Mouse (Mus musculus) kidney, postnatal 14 days (tissue): ENCODE results near the gene Cyp2d26.
A peak's percentile ranks its signal among the peaks of the same experiment; 100 is the strongest.
"Not testable (repeated sequence)": the region's sequence is repeated elsewhere in the genome, so short reads cannot be mapped to it uniquely, and the experiment has no call there.

ENCODE experiments used
- DNase-seq: peaks from one replicate; pipeline ENCODE4 v3.0.0; 2022; ENCODE audit warnings: mixed read lengths

The Cyp2d26 gene

DNA sequence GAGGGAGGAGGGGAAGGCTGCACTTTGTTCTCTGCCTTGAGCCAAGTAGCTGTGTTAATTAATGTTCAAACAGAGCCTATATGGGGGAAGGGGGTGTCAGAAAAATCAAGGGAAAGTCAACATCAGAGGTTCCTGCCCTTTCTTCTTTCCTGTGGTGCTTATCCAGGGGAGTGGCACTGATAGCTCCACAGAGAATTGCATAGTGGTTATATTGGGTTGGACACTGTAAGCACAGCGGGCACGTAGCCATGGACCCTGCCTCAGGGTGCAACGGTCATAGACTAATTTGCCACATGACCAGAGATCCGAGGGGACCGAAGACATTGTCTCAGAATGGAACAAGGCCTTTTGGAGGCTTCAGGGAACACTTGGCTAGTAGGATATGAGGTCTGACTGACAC lies at the start of gene Cyp2d26:
Gene Cyp2d26 (minus strand): TSS at position 18 of the 400 bp plus-strand sequence.
- peak; percentile 82 for DNase-seq

DNA sequence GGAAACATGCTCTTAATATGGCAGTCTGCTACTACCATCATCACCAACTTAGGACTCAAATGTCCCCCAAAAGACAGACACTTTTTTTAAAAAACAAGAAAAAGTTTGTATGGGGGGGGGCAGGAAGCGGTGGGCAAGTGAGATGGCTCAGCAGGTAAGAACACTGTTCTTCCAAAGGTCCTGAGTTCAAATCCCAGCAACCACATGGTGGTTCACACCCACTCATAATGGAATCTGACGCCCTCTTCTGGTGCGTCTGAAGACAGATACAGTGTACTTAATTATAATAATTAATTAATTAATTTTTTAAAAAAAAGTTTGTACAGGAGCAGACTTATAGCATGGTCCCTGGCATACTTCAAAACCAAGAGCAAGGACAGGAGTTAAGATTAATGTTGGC lies 45.1 kb upstream of the Cyp2d26 start:
- no peak for DNase-seq

DNA sequence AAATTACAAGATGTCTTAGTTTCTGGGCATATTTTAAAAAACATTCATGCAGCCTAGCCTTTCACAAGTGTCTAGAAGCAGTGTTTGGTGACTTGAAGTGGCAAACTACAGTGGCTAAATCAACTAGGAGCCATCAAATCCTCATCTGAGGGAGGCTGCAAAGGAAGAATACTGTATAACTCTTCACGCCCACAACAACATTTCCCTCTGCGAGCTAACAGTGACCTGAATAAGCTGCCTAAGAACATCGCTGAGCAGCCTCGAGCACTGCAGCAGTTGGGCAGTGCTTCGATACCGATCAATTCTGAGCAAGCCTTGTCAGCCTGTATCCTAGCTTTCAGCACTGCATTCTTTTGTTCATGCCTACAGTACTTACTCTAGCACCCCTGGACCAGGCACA lies 35.8 kb upstream of the Cyp2d26 start:
- no peak for DNase-seq

DNA sequence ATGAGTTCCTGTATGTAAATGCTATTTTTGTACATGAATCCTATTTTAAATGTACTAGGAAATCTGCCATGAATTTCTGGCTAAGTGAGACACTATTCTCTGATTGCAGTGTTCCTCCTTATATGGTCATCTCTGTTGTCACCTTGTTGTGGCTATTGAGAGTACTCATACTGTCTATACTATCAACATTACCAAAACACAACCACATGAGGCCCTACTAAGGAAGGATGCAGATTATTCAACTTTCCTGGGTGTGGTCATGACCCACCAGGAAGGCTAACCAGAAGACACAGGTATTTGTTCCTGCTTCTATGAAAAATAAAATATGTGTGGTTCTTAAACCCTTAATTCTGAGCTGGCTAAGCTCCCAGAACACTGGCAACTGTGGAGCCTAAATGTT lies 31.8 kb upstream of the Cyp2d26 start:
- no peak for DNase-seq

DNA sequence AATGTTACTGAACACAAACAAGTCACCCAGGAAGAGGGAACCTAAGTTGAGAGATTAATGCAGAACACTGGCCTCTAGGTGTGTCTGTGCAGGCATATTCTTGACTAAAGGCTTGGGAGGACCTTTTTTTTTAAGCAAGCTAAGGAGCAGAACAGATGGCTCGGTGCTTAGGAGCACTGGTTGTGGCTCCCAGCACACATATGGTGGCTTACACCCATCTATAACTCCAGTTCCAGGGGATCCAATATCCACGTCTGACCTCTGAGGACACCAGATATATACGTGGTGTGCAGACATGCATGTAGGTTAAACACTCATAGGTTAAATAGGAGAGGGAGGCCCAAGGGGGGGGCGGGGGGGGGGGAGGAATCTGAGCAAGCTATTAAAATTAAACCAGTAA lies 28.3 kb upstream of the Cyp2d26 start:
- no peak for DNase-seq

DNA sequence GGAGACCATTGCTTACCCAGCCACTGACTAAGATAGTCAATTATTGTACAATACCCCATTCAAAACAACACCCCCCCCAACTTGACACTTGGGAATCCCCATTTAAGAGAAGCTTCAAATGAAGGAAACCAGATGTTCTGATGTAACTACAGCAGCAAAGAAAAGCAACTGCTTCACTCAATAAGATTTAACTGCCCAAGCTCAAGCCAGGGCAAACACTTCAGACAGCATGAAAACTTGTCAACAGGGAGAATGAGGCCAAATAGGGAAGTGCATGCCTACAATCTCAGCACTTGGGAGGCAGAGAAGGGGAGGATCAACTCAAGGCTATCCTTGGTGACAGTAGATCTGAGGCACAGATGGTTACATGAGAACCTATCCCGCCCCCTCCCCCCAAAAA lies 27.6 kb upstream of the Cyp2d26 start:
- no peak for DNase-seq

DNA sequence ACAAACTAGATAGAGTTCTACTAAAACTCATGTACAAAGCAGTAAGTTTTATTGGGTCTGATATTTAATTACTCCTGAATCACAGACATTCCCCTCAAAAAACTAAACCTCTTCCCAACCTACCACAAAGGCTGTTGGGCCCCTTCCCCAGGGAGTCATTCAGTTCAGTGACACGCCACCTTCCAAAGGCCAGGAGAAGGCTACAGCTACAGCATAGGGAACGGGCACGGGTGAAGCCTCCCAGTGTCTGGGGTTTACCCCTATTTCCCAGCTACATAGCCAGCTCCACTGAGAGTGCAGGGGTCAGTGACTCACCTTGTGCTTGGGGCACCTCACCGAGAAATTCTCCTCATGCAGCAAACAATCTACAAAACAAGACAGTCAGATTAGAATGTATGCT lies 21.2 kb upstream of the Cyp2d26 start:
- DNase-seq: no peak

DNA sequence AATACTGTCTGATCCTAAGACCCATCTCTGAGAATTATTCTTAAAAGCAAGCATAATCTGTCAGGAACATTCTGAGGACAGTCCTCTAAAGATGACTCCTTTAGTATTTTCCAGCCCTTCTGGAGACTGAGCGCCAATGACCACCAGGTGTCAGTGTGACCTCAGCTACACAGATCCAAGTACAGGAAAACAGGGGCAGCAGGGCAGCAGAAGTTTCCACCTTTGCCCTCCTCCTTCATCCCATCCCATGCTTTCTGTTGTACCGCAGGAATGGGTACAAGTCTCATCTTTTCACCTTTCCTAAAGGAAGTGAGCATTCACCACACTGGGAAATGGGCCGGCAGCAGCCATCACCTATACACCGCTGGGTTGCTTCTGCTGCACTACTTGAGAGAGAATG lies 20.7 kb upstream of the Cyp2d26 start:
- DNase-seq: peak; percentile 75

DNA sequence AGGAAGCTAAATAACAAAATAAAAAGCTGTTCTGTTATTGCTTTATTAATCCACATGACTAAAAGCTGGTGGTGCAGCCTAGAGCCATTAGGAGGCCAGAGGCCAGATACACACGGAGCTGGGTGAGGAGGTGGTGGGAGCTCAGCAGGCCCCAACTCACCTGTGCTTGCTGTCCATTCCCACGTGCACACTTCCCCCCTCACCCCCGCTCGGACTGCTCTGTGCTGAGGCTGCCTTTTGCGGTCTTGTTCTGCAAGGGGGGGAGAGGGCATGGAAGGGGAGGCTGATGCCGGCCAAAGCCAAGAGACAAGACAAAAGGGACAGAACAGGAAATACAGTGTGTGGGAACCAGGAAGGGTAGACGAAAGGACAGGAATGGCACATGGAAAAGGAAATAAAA lies 20.2 kb upstream of the Cyp2d26 start:
- DNase-seq: no peak

DNA sequence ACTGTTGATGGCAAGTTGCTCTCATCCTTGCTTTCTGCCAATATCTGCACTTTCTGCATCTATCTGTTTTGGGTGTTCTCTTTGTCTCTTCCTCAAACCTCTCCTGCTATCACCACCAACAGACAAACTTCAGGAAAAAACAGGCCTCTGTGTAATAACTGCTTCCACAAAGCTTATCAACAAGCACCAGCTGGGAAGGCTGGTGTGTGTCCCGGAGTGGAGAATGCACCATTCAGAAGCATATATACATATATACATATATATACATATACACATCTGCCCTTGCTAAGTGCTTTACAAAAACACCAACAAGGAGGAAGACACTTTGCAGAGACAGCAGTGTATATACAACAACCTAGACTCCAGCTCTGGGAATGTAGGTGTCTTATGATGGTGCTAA lies 16.5 kb upstream of the Cyp2d26 start:
- DNase-seq: no peak

DNA sequence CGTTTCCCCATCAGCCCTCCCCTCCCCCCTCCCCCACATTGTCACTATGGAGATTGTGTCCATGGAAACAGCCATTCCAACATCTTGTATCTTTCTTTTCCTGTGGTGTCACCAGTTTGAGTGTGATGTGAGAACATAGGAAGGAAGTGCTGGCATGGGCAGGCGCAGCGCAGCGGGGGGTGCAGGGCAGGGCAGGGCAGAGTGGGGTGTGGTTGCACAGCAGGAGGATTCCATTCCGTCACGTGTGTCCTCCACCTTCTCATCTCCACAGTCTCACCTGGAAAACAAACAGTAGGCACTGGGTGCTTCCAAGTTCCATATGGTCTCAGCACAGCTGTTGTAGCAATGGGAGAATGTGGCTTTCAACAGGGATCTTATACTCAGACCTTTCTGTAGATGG lies 15.4 kb upstream of the Cyp2d26 start:
- DNase-seq: peak; percentile 35

DNA sequence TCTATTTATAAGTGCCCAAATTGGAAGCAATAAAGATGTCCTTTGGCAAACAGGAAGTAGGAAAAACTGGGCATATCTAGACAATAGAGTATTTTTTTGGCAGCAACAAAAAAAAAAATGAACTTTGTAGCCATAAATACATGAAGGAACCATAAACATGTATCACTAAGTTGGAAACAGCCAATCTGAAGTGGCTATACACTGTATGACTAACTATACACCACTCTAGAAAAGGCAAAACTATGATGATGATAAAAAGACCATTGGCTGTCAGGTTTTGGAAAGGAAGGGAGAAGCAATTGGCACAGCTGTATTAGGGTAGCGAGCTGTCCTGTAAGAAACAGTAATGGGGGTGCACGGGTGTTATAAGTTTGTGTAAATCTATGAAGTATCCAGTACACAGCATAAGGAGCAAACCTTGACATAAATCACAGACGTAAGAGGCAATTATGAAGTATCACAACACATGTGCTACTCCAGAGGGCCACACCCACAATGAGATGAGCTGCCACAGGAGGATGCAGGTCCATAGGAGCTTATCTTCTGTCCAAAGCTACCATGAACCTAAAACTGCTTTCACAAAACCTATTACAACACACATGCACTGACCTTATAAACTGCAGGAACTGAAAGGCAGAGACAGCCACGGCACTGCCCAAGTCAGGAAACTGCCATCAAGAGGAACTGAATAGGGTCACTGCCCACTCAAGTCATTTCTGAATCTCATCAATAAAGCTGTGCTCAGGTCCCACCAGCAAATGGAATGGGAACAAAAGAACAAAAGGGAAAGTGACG lies 13.1 kb upstream of the Cyp2d26 start:
- no peak for DNase-seq

DNA sequence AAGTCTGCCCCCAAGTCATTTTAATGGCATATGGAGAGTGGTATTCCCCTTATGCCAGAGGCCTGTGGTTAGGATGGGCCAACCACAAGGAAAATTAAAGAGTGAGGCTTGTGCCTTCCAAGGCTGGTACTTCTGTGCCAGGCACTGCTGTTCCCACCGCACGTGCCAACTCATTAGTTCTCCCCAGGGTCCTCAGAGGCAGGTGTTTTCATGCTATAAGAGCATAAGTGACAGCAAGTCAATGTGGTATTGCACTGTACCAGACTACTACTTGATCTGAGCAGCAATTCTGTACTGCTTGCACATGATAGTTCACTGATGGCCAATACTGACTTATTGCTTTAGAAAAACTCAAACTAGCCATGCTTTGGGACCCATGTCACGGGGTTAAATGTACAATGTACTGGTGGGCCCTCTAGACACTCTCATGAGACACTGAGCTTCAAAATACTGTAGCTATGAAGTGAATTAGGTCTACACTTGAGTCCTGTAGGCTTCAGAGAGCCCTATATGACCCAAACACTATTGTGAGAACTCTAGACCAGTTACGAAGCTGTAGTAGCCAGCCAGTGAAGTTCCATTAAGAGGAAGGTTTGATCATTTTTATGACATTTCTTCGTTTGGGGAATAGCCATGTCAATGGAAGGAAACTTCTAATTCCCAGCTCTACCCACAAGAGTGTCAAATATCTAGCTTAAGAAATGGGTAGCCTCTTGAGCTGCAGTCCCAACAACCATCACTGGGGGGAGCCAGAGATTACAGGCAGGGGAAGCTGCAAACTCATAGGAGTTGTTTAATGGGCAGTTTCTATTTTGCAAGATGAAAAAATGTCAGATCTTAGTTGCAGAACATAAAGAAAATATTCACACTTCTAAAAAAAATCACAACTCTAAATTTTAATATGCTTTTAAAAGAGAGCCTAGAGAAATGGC lies 10.9 kb upstream of the Cyp2d26 start:
- peak; percentile 84 for DNase-seq

DNA sequence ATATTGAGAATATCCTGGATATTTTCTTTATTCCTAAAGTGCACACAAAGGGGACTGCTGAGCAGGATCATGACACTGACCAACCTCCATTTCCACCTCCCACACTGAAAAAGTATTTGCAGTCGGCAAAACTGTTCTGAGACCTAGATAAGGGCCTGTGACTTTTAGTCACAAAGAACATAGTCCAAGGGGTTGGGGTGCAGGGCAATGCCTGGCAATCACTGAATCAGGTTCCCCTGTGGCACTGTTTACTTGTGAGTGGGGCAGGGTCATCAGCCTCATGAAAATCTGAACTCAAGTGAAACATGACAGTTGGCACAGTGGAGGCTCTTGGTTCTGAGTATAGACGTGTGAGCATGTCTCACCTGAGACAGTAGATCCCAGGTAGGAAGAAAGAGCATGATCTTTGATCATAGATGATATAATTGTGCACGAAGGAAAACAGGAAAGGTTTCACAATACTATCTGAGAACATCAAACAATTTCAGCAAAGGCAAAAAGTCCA lies 1.9 kb upstream of the Cyp2d26 start:
- DNase-seq: no peak

DNA sequence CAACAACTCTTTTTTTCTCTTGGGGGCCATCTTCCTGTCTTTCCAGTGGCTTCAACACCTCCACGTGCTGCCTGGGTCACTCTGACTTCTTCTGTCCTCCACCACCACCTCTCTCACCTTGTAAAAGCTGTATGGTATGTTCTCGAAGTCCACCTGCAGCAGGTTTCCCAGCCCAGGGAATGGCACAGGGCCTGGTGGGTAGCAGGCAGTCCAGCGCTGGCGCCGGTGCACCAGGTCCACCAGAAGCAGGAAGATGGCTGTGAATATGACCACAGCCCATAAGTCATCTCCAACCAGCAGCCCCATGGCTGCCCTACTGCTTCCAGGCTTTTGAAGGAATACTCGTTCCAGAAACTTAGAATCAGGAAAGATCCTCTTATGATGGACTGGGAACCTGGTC lies 226 bp downstream of the Cyp2d26 start:
- DNase-seq: no peak

DNA sequence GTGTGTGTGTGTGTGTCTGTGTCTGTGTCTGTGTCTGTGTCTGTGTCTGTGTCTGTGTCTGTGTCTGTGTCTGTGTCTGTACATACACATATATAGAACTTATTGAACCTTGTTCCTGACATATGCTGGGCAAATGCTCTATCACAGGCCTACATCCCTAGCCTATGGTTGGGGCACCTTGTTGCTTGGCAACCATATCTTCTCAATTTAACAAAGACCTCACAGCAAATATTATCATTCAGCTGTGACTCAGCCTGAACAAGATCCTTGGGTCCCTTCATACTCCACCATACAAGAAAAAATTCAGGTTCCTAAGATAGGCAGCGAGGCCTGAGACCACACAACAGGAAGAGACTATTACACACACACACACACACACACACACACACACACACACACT lies 640 bp downstream of the Cyp2d26 start:
- no peak for DNase-seq

DNA sequence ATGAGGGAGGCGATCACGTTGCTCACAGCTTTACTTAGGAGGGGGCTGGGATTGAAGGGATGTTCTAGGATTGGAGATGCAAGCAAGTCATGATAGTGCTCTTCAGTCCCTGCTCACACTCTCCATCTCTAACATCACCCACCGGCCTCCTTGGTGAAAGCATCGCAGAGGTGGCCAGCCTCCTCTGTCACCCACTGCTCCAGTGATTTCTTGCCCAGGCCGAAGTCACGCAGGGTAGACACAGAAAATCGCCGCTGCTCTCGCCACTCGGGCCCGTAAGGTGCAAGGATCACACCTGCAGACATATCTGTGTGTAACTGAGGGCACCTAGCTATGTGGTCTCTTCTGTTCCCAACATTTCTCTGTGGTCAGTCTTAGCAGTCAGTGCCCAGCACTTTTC lies 1.5 kb downstream of the Cyp2d26 start:
- no peak for DNase-seq

DNA sequence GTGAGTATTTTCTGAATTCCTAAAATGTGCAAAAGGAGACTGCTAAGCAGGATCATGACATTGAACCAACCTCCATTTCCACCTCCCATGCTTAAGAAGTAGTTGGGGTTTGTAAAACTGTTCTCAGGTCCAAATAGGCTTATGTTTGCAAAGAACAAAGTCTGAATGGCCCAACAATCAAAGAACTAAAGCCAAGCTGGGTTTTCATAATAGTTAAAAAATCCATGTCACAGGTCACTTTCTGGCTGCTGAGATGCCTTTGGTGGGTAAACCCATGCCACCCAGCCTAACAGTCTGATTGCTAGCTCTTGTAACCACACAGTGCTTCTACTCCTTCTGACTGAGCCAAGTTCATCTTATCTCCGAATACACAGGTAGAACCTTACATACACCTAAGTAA lies 9.5 kb downstream of the Cyp2d26 start:
- no peak for DNase-seq

DNA sequence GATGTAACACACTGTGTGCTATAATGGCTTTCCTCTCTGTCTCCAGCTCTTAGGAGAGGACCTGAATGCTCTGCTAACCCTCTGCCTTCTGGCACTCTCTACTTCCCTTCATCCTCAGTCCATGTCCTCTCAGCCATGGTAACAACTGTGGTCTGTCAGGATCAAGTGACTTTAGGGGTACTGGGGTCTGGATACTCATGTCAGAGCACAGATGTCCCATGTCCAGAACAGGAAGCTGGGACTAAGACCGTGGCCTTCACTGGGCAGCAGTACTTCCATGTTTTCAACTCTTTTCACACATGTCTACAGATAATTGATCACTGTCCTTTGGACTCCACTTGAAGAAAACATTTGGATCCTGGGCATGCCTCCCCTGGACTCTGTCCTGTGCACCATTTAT lies 10.3 kb downstream of the Cyp2d26 start:
- DNase-seq: no peak

DNA sequence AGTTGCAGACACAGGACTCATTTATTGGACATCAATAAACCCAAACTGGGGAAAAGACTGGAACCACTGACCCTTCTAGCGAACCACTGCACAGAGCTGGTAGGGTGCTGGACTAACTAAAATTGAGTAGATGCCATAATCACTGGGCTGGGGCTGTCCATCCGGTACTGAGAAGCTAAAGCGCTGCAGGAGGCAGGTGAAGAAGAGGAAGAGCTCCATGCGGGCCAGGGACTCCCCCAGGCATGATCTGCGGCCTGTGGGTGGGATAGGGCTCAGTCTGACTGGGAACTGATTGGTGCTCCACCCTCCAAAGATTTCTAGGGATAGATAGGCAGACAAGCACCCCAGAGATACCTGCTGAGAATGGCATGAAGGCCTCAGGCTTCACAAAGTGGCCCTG lies 16.2 kb downstream of the Cyp2d26 start:
- not testable (repeated sequence) for DNase-seq

DNA sequence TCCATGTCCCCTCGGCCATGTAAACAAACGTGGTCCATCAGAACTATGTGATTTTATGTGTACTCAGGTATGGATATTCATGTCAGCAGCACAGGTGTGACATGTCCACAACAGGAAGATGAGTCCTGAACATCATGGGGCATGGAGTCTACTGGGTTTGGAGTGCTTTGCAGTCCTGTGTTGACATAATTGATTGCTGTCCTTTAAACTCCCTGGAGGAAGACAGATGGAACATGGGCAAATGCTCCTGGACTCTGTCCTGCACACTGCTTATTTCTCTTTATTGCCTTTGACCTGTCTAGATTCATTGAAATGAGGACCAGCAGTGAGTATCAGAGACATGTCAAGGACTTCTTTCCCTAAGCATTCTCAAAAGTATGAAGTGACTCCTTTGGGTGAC lies 28.2 kb downstream of the Cyp2d26 start:
- DNase-seq: no peak

DNA sequence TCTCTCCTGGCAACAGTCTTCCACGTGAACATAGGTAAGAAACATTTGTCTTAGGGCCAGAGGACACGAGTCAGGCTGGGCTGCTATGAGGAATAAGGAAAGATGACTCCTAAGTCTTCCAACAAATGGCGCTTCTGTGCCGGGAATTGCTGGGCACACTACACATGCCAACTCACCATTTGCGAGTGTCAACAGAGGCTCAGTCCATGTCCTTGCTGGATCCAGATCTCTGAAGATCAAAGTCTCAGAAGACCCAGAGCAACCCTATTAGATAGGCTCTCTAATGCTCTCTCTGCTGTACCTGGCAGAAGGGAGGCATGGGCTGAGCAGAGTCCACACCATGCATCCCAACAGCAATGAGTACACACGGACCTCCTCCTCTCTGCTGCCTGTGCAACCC lies 29.2 kb downstream of the Cyp2d26 start:
- DNase-seq: no peak

DNA sequence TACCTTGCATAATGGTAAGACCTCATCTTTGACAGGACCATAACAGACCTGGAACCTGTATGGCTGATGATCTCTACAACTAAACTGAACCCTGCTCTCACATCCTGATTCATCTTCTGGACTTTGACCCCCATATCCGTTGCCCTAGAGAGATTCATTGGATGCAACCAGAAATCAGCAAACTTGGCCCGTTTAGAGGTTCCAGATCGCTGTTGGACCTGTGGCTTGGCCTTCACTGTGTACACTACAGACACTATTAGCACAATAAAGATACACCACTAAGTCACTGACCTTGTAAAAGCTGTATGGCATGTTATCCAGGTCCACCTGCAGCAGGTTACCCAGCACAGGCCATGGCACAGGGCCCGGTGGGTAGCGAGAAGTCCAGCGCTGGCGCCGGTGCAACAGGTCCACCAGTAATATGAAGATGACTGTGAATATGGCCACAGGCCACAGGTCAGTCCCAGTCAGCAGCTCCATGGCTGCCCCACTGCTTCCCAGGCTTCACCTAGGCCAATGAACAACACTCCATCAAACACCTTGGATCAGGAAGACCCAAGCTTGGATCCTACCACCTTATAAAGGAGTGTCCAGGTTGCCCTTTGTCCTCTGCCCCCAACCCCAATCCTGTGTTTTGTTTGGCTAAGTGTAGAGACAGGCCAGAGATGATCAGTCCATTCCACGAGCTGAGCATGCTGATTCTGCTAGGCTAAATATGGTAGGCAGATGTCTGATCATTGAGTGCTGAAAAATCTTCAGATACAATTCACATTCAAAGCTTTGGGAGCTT lies 30.3 kb downstream of the Cyp2d26 start, which contains the start of gene Cyp2d40:
Gene Cyp2d40 (minus strand): TSS at position 553 of the 790 bp plus-strand sequence.
- no peak for DNase-seq
